Mouse (Mus musculus) C2C12 (cell line): ENCODE results near the gene Scamp4. TPM values are rescaled to one million over a fixed set of nuclear protein-coding genes. Genes with fewer than 3 reads are reported as not detected.
A peak's percentile ranks its signal among the peaks of the same experiment; 100 is the strongest.

Experiments used
- H3K27me3 ChIP-seq: one replicate; pipeline ENCODE4 v1.6.1; 2011; ENCODE audit not compliant: control insufficient read depth, insufficient read depth, insufficient read length
- H3K36me3 ChIP-seq: one replicate; pipeline ENCODE4 v1.6.1; 2011; ENCODE audit not compliant: control insufficient read depth, insufficient read depth
- H3K4me3 ChIP-seq: one replicate; pipeline ENCODE4 v1.5.1; 2011; ENCODE audit warnings: mild to moderate bottlenecking, control low read depth; ENCODE audit not compliant: poor library complexity, insufficient read depth, severe bottlenecking
- H3K79me2 ChIP-seq: one replicate; pipeline ENCODE4 v1.6.1; 2011; ENCODE audit not compliant: control insufficient read depth, insufficient read depth
- H3K79me3 ChIP-seq: one replicate; pipeline ENCODE4 v1.6.1; 2011; ENCODE audit warnings: low read depth, control low read depth
- H3ac ChIP-seq: one replicate; pipeline ENCODE3; 2011; ENCODE audit warnings: low read depth; ENCODE audit not compliant: control insufficient read depth, insufficient read length
- CEBPB ChIP-seq: IDR thresholded peaks from one replicate; pipeline ENCODE4 v1.6.1; 2011; ENCODE audit warnings: low read depth, mild to moderate bottlenecking, control low read depth, moderate library complexity
- CTCF ChIP-seq: IDR thresholded peaks from one replicate; pipeline ENCODE4 v1.5.1; 2011; ENCODE audit not compliant: control insufficient read depth, insufficient read depth, insufficient read length
- FOSL1 ChIP-seq: IDR thresholded peaks from one replicate; pipeline ENCODE4 v1.8.0; 2011; ENCODE audit warnings: mild to moderate bottlenecking, low read length; ENCODE audit not compliant: poor library complexity, insufficient read depth, severe bottlenecking
- MAX ChIP-seq: IDR thresholded peaks from one replicate; pipeline ENCODE4 v1.6.1; 2011; ENCODE audit warnings: mild to moderate bottlenecking, control low read depth
- MYOD1 ChIP-seq: IDR thresholded peaks from one replicate; pipeline ENCODE4 v1.6.1; 2011; ENCODE audit warnings: low read depth; ENCODE audit not compliant: control insufficient read depth, insufficient read length
- MYOG ChIP-seq: IDR thresholded peaks from one replicate; pipeline ENCODE4 v1.6.1; 2011; ENCODE audit not compliant: control insufficient read depth, insufficient read length; ENCODE audit errors: extremely low read depth
- USF1 ChIP-seq: IDR thresholded peaks from one replicate; pipeline ENCODE4 v1.6.1; 2011; ENCODE audit warnings: low read depth, mild to moderate bottlenecking, control low read depth, moderate library complexity
- polyA plus RNA-seq: library from polyadenylated mRNA; unstranded; fragments of >200 nt; fragmentation: generic; extraction: Trizol; gene quantifications from one replicate; pipeline ENCODE4 v1.2.1, GENCODE M21; 2012; ENCODE audit warnings: missing spikeins

Scamp4 gene
- polyA plus RNA-seq, 1 experiment = 119 TPM

GRCm38 (mm10) chr10:80561116-80561944, 41.3 kb upstream of the Scamp4 start, which contains the start of gene Rexo1:
TSS of gene Rexo1 (minus strand) at chr10:80561560.
- peak within 1 kb of the TSS; percentile 99 for H3K4me3 ChIP-seq
- H3K79me2 ChIP-seq = peaks cover 51% of the 10 kb centered on the region
- H3ac ChIP-seq = peak within 1 kb of the TSS; percentile 75
- TF ChIP-seq FOSL1 (no peak), CTCF (peak; percentile 52), MAX (peak; percentile 99)
- no peaks in the 10 kb centered on the region for H3K36me3 ChIP-seq
- H3K79me3 ChIP-seq = peaks cover 46% of the 10 kb centered on the region
- no peaks in the 10 kb centered on the region for H3K27me3 ChIP-seq

GRCm38 (mm10) chr10:80566375-80567092, 36.1 kb upstream of the Scamp4 start:
- Histone ChIP-seq H3K27me3 (no peaks in the 10 kb centered on the region), H3K36me3 (peaks cover 8% of the 10 kb centered on the region), H3K4me3 (no peak overlapping the region), H3ac (no peak overlapping the region), H3K79me2 (peaks cover 32% of the 10 kb centered on the region), H3K79me3 (peaks cover 21% of the 10 kb centered on the region)
- TF ChIP-seq MYOG (no peak), USF1 (no peak), CTCF (peak; percentile 92), MYOD1 (peak; percentile 78)

- peaks cover 43% of the 10 kb centered on the region for H3K79me3 ChIP-seq
- H3K4me3 ChIP-seq = no peak overlapping the region
- H3ac ChIP-seq = no peak overlapping the region
- H3K27me3 ChIP-seq = no peaks in the 10 kb centered on the region
- H3K36me3 ChIP-seq = peaks cover 8% of the 10 kb centered on the region
- no peak for TF ChIP-seq USF1
- TF ChIP-seq CEBPB = no peak
- no peak for TF ChIP-seq MAX
- TF ChIP-seq MYOG = no peak
- TF ChIP-seq CTCF = no peak
- no peak for TF ChIP-seq FOSL1
- TF ChIP-seq MYOD1 = no peak
- peaks cover 56% of the 10 kb centered on the region for H3K79me2 ChIP-seq
These were observed 33.8 kb upstream of the Scamp4 start for GRCm38 (mm10) chr10:80568876-80569275.

- no peak overlapping the region for H3ac ChIP-seq
- peaks cover 64% of the 10 kb centered on the region for H3K79me2 ChIP-seq
- H3K4me3 ChIP-seq = no peak overlapping the region
- peaks cover 51% of the 10 kb centered on the region for H3K79me3 ChIP-seq
- no peaks in the 10 kb centered on the region for H3K27me3 ChIP-seq
- peaks cover 12% of the 10 kb centered on the region for H3K36me3 ChIP-seq
- TF ChIP-seq MYOG (no peak), CTCF (no peak), MYOD1 (no peak)
These were observed 33.0 kb upstream of the Scamp4 start for GRCm38 (mm10) chr10:80569664-80570066.

GRCm38 (mm10) chr10:80570419-80570818, 32.3 kb upstream of the Scamp4 start:
- TF ChIP-seq FOSL1 (no peak), MAX (no peak), CTCF (no peak), CEBPB (no peak), MYOG (no peak), MYOD1 (no peak), USF1 (no peak)
- Histone ChIP-seq H3K4me3 (no peak overlapping the region), H3K36me3 (peaks cover 16% of the 10 kb centered on the region), H3K27me3 (no peaks in the 10 kb centered on the region), H3K79me2 (peaks cover 71% of the 10 kb centered on the region), H3K79me3 (peaks cover 59% of the 10 kb centered on the region), H3ac (no peak overlapping the region)
